Mouse (Mus musculus): ENCODE measurements around the gene Evi2b. TPM values are rescaled to one million over a fixed set of nuclear protein-coding genes. Genes with fewer than 3 reads are reported as not detected.

Gene Evi2b
- 0.14 and 0.34 TPM in 2 replicates for polyA plus RNA-seq (2015; fragmentation: Nextera tagmentation; extraction: Ambion mirVana)

DNA sequence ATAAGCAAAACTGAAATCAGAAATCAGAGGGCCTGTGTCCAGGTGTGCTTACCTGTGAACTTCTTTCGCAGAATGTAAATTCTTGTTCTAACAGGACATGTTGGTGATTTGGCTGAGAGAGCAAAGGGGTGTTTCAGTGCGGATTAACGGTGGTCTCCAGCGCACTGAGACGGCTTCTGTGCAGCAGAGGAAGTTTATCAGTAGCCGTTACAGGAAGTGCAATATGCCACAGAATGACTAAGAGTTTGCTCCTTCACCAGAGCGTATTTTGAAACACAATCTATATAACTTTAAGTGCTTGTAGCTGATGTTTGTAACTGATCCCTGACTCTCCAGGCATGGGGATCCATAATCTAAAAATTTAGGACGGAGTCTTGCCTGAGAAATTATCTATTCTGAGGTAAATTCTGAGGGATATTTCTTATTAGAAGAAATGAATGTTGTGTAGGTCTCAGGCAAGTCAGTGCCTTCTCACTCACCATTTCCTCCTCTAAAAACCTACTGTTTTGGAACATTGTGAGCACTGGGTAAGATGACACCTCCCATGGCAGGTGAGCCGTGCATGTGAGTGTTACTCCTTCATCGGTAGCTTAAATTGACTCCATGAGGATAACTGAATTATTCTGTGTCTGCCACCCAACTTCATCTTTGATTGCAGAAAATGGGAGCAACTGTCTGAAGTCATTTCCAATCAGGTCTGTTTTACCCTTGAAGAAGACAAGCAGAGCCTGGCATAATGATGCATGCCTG, at the start of gene Evi2b:
Gene Evi2b (minus strand): TSS at position 203 of the 750 bp plus-strand sequence.
- H3K9ac ChIP-seq (replicated peaks; ENCODE audit: low read depth, low read length) = no peak within 1 kb of the TSS
- 87% methylated on average over 10 of the region's 10 CpGs for WGBS

DNA sequence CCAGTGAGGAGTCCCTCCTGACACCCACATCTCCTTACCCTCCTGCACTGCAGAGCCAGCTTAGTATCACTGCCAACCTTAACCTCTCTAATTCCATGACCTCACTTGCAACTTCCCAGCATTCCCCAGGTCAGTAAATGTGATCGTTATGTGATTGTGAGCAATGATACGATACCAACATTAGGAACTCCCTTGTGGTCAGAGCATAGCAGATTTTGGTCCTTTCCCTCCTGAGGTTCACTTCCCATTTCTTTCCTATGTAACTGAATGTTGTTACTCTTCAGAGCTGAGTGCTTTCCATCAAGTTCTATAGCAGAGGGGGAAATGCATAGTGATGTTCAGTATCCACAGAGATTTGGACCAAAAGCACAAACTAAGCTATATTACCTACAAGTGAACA, 46.8 kb upstream of the Evi2b start:
- no peak overlapping the region for H3K4me2 ChIP-seq (ENCODE audit: low read length)
- no peak overlapping the region for H3K4me3 ChIP-seq (replicated peaks; ENCODE audit: low read length)
- 90% methylated on average over 2 of the region's 2 CpGs for WGBS
- H3K9me3 ChIP-seq (ENCODE audit: control insufficient read depth, low read length) = no peaks in the 10 kb centered on the region
- no peaks in the 10 kb centered on the region for H3K4me1 ChIP-seq (replicated peaks; ENCODE audit: control insufficient read depth, insufficient read depth, low read length)
- H3K27ac ChIP-seq (ENCODE audit: low read length) = no peak overlapping the region
- H3K36me3 ChIP-seq (ENCODE audit: control insufficient read depth, insufficient read depth) = peaks cover 25% of the 10 kb centered on the region
- H3K9ac ChIP-seq (replicated peaks; ENCODE audit: low read depth, low read length) = no peak overlapping the region
- ATAC-seq = no peak
- H3K27me3 ChIP-seq (replicated peaks; ENCODE audit: control insufficient read depth, insufficient read depth, low read length) = no peaks in the 10 kb centered on the region

More for the DNA sequence above, at the start of gene Evi2b:
- Histone ChIP-seq H3K9me3 (ENCODE audit: control insufficient read depth, low read length) (no peaks in the 10 kb centered on the region), H3K4me2 (ENCODE audit: low read length) (no peak within 1 kb of the TSS), H3K4me3 (replicated peaks; ENCODE audit: low read length) (no peak within 1 kb of the TSS), H3K4me1 (replicated peaks; ENCODE audit: control insufficient read depth, insufficient read depth, low read length) (no peaks in the 10 kb centered on the region), H3K36me3 (ENCODE audit: control insufficient read depth, insufficient read depth) (no peaks in the 10 kb centered on the region), H3K27me3 (replicated peaks; ENCODE audit: control insufficient read depth, insufficient read depth, low read length) (no peaks in the 10 kb centered on the region), H3K27ac (ENCODE audit: low read length) (no peak within 1 kb of the TSS)
- ATAC-seq = no peak

GRCm38 (mm10) chr11:79568197-79568911, 44.8 kb upstream of the Evi2b start:
- Histone ChIP-seq H3K4me2 (ENCODE audit: low read length) (no peak overlapping the region), H3K27ac (ENCODE audit: low read length) (no peak overlapping the region), H3K27me3 (replicated peaks; ENCODE audit: control insufficient read depth, insufficient read depth, low read length) (no peaks in the 10 kb centered on the region), H3K4me1 (replicated peaks; ENCODE audit: control insufficient read depth, insufficient read depth, low read length) (no peaks in the 10 kb centered on the region), H3K4me3 (replicated peaks; ENCODE audit: low read length) (no peak overlapping the region), H3K9me3 (ENCODE audit: control insufficient read depth, low read length) (no peaks in the 10 kb centered on the region), H3K9ac (replicated peaks; ENCODE audit: low read depth, low read length) (no peak overlapping the region), H3K36me3 (ENCODE audit: control insufficient read depth, insufficient read depth) (peaks cover 29% of the 10 kb centered on the region)
- WGBS = 90% methylated on average over 11 of the region's 11 CpGs
- ATAC-seq = no peak

DNA sequence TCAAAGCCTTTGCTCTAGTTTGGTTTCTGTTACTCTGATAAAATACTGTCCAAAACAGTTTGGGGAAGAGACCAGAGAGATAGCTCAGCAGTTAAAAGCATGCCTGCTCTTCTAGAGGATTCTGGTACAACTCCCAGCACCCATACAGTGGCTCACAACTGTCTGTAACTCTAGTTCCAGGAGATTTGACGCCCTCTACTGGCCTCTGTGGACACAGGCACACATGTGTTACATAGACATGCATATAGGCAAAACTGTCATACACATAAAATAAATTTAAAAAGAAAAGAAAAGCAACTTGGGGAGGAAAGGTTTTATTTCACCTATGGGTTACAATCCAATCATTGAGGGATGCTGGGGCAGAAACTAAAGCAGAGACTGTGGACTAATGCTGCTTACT, 43.4 kb upstream of the Evi2b start:
- Histone ChIP-seq H3K4me3 (replicated peaks; ENCODE audit: low read length) (no peak overlapping the region), H3K9ac (replicated peaks; ENCODE audit: low read depth, low read length) (no peak overlapping the region), H3K27me3 (replicated peaks; ENCODE audit: control insufficient read depth, insufficient read depth, low read length) (no peaks in the 10 kb centered on the region), H3K27ac (ENCODE audit: low read length) (no peak overlapping the region), H3K9me3 (ENCODE audit: control insufficient read depth, low read length) (no peaks in the 10 kb centered on the region), H3K4me1 (replicated peaks; ENCODE audit: control insufficient read depth, insufficient read depth, low read length) (no peaks in the 10 kb centered on the region), H3K36me3 (ENCODE audit: control insufficient read depth, insufficient read depth) (peaks cover 29% of the 10 kb centered on the region), H3K4me2 (ENCODE audit: low read length) (no peak overlapping the region)
- ATAC-seq = no peak
- 53% methylated on average over 1 of the region's 1 CpGs for WGBS

DNA sequence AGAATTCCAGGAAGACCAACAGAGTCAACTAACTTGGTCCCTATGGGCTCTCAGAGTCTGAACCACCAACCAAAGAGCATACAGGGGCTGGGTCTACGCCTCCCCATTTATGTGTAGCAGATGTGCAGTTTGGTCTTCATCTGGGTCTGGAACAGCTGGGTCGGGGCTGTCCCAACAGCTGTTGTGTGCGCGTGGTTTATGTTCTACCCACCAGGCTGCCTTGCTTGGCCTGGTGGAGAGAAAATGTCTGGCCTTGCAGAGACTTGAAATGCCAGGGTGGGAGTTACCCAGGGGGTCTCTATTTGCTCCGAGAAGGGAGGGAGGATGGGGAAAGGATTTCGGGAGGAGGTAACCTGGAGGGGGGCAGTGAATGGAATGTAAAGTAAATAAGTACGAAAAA, 39.9 kb upstream of the Evi2b start:
- no peaks in the 10 kb centered on the region for H3K4me1 ChIP-seq (replicated peaks; ENCODE audit: control insufficient read depth, insufficient read depth, low read length)
- ATAC-seq = no peak
- no peak overlapping the region for H3K4me3 ChIP-seq (replicated peaks; ENCODE audit: low read length)
- no peaks in the 10 kb centered on the region for H3K9me3 ChIP-seq (ENCODE audit: control insufficient read depth, low read length)
- 94% methylated on average over 7 of the region's 7 CpGs for WGBS
- no peak overlapping the region for H3K9ac ChIP-seq (replicated peaks; ENCODE audit: low read depth, low read length)
- no peaks in the 10 kb centered on the region for H3K27me3 ChIP-seq (replicated peaks; ENCODE audit: control insufficient read depth, insufficient read depth, low read length)
- no peak overlapping the region for H3K4me2 ChIP-seq (ENCODE audit: low read length)
- peaks cover 29% of the 10 kb centered on the region for H3K36me3 ChIP-seq (ENCODE audit: control insufficient read depth, insufficient read depth)
- no peak overlapping the region for H3K27ac ChIP-seq (ENCODE audit: low read length)

GRCm38 (mm10) chr11:79560536-79560935, 37.0 kb upstream of the Evi2b start:
- no peak overlapping the region for H3K9ac ChIP-seq (replicated peaks; ENCODE audit: low read depth, low read length)
- 94% methylated on average over 4 of the region's 4 CpGs for WGBS
- no peak overlapping the region for H3K4me2 ChIP-seq (ENCODE audit: low read length)
- no peaks in the 10 kb centered on the region for H3K9me3 ChIP-seq (ENCODE audit: control insufficient read depth, low read length)
- peaks cover 23% of the 10 kb centered on the region for H3K36me3 ChIP-seq (ENCODE audit: control insufficient read depth, insufficient read depth)
- H3K4me1 ChIP-seq (replicated peaks; ENCODE audit: control insufficient read depth, insufficient read depth, low read length) = no peaks in the 10 kb centered on the region
- ATAC-seq = no peak
- H3K27me3 ChIP-seq (replicated peaks; ENCODE audit: control insufficient read depth, insufficient read depth, low read length) = no peaks in the 10 kb centered on the region
- no peak overlapping the region for H3K27ac ChIP-seq (ENCODE audit: low read length)
- H3K4me3 ChIP-seq (replicated peaks; ENCODE audit: low read length) = no peak overlapping the region

- no peak overlapping the region for H3K4me3 ChIP-seq (replicated peaks; ENCODE audit: low read length)
- no peak overlapping the region for H3K4me2 ChIP-seq (ENCODE audit: low read length)
- H3K9ac ChIP-seq (replicated peaks; ENCODE audit: low read depth, low read length) = no peak overlapping the region
- 86% methylated on average over 1 of the region's 1 CpGs for WGBS
- no peak overlapping the region for H3K27ac ChIP-seq (ENCODE audit: low read length)
- ATAC-seq = no peak
- no peaks in the 10 kb centered on the region for H3K27me3 ChIP-seq (replicated peaks; ENCODE audit: control insufficient read depth, insufficient read depth, low read length)
- H3K36me3 ChIP-seq (ENCODE audit: control insufficient read depth, insufficient read depth) = peaks cover 34% of the 10 kb centered on the region
- no peaks in the 10 kb centered on the region for H3K4me1 ChIP-seq (replicated peaks; ENCODE audit: control insufficient read depth, insufficient read depth, low read length)
- no peaks in the 10 kb centered on the region for H3K9me3 ChIP-seq (ENCODE audit: control insufficient read depth, low read length)
These were observed 29.1 kb upstream of the Evi2b start for GRCm38 (mm10) chr11:79552622-79553021.

DNA sequence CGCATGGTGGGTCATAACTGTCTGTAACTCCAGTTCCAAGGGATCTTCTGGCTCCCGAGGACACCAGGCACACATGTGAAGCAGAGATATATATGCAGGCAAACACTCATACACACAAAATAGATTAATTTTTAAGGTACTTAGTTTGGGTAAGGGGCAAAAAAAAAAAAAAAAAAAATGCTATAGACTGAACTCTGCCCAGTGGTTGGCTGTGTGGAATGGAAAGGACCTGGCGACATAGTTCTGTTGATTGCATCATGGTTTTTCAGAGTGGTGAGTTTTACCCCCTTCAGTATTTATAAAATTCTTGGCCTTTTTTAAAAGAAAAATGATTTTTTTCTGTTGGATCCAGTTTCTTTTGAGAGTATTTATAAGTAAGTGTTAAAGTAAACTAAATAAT, 12.7 kb upstream of the Evi2b start:
- 98% methylated on average over 3 of the region's 3 CpGs for WGBS
- peaks cover 5% of the 10 kb centered on the region for H3K4me1 ChIP-seq (replicated peaks; ENCODE audit: control insufficient read depth, insufficient read depth, low read length)
- H3K4me2 ChIP-seq (ENCODE audit: low read length) = no peak overlapping the region
- no peak overlapping the region for H3K4me3 ChIP-seq (replicated peaks; ENCODE audit: low read length)
- no peak for ATAC-seq
- no peak overlapping the region for H3K27ac ChIP-seq (ENCODE audit: low read length)
- no peaks in the 10 kb centered on the region for H3K36me3 ChIP-seq (ENCODE audit: control insufficient read depth, insufficient read depth)
- no peak overlapping the region for H3K9ac ChIP-seq (replicated peaks; ENCODE audit: low read depth, low read length)
- no peaks in the 10 kb centered on the region for H3K9me3 ChIP-seq (ENCODE audit: control insufficient read depth, low read length)
- H3K27me3 ChIP-seq (replicated peaks; ENCODE audit: control insufficient read depth, insufficient read depth, low read length) = no peaks in the 10 kb centered on the region

GRCm38 (mm10) chr11:79535554-79535953, 12.0 kb upstream of the Evi2b start:
- no peak for ATAC-seq
- Histone ChIP-seq H3K27me3 (replicated peaks; ENCODE audit: control insufficient read depth, insufficient read depth, low read length) (no peaks in the 10 kb centered on the region), H3K27ac (ENCODE audit: low read length) (no peak overlapping the region), H3K36me3 (ENCODE audit: control insufficient read depth, insufficient read depth) (no peaks in the 10 kb centered on the region), H3K9ac (replicated peaks; ENCODE audit: low read depth, low read length) (no peak overlapping the region), H3K4me1 (replicated peaks; ENCODE audit: control insufficient read depth, insufficient read depth, low read length) (peaks cover 5% of the 10 kb centered on the region), H3K4me2 (ENCODE audit: low read length) (no peak overlapping the region), H3K4me3 (replicated peaks; ENCODE audit: low read length) (no peak overlapping the region), H3K9me3 (ENCODE audit: control insufficient read depth, low read length) (no peaks in the 10 kb centered on the region)
- 94% methylated on average over 4 of the region's 4 CpGs for WGBS
